Mouse (Mus musculus): ENCODE results near the gene Umad1. TPM values are rescaled to one million over a fixed set of nuclear protein-coding genes. Genes with fewer than 3 reads are reported as not detected.

The Umad1 gene
- polyA plus RNA-seq, 1 experiment from 2014 or later = 62.2 TPM

DNA sequence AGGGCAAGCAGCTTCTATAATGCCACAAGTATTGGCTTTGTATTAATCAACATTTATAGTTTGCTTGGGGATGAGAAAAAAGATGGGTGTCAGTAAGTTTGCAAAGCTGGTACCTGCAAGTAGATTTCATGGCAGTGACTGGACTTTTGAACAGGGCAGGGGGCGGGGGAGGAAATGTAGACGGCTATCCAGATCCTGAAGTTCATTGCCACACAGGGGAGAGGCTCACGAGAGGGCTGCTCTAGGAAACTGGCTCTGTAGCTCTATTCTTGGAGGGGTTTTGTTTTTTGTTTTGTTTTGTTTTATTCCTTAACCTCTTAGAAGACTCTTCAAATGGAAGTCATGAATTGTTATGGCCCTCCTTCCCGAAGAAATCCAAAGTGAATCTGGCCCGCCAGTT lies 162.3 kb downstream of the Umad1 start:
- WGBS = 65% methylated on average over 5 of the region's 5 CpGs
- no peak for ATAC-seq (ENCODE audit: low FRiP score)

DNA sequence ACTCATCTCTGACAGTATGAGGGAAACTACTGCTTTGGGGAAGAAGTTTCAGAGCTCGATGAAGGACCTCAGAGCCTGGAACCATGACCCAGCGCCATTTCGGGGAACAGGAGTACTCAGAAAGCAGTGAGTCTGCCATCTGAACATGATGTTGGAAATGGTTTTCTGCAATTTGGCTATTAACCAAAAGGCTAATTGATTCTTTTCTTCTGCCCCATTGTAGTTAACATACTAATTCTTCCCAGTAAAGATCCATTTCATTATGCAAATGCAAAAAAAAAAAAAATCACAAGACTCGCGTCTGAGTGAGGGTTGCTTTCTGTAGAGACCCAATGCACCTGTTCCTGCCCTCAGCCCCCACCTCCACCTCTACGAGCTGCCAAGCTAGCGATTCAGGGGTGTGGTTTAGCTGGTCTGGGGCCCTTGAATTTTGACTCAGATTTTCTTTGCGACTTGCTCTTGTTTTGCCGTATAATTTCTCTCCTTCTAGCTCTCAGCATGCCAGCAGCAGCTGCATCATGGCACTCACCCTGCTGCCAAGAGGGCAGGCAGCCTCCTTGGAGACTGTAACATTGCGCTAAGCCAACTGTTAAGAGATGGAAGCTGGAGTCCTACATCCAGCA lies 163.0 kb downstream of the Umad1 start:
- H3K27ac ChIP-seq (replicated peaks) = peak overlapping the region; percentile 28; the same call in 1 of the 2 replicates
- H3K27me3 ChIP-seq (replicated peaks) = no peaks in the 10 kb centered on the region
- H3K4me3 ChIP-seq (replicated peaks) = no peak overlapping the region
- WGBS = 41% methylated on average over 10 of the region's 10 CpGs
- 0 out of 2 replicates have a peak overlapping the region, but pooled peaks have one; percentile 9 for H3K4me2 ChIP-seq
- peaks cover 24% of the 10 kb centered on the region for H3K4me1 ChIP-seq
- ATAC-seq (ENCODE audit: low FRiP score) = peak; percentile 73; the same call in 1 of the 2 replicates
- H3K36me3 ChIP-seq = no peaks in the 10 kb centered on the region
- H3K9ac ChIP-seq (replicated peaks) = no peak overlapping the region
- no peaks in the 10 kb centered on the region for H3K9me3 ChIP-seq (replicated peaks)

More for the DNA sequence above, 162.3 kb downstream of the Umad1 start:
- no peaks in the 10 kb centered on the region for H3K27me3 ChIP-seq (replicated peaks)
- peaks cover 24% of the 10 kb centered on the region for H3K4me1 ChIP-seq
- no peaks in the 10 kb centered on the region for H3K9me3 ChIP-seq (replicated peaks)
- H3K27ac ChIP-seq (replicated peaks) = no peak overlapping the region; the same call in 1 of the 2 replicates
- H3K4me3 ChIP-seq (replicated peaks) = no peak overlapping the region
- H3K36me3 ChIP-seq = no peaks in the 10 kb centered on the region
- H3K4me2 ChIP-seq = no peak overlapping the region
- no peak overlapping the region for H3K9ac ChIP-seq (replicated peaks)

DNA sequence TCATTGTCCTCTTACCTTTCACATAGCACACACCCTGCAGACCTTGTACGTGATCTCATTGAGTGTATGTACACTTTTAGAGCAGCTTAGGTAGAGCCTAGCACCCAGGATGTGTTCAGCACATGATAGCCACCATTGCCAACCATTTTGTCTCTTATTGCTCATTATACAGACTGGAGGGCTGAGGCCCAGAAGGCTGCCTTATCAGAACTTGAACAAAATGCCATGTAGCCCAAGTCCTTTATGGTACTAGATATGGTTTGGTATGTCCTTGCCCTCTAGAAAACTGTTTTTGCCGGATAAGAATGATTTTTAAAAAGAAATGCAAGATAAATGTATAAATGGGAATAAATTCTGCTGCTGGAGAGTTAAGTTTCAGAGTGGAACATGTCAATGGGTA lies 164.1 kb downstream of the Umad1 start:
- Histone ChIP-seq H3K4me2 (no peak overlapping the region), H3K36me3 (no peaks in the 10 kb centered on the region), H3K27ac (replicated peaks) (no peak overlapping the region), H3K4me3 (replicated peaks) (no peak overlapping the region), H3K27me3 (replicated peaks) (no peaks in the 10 kb centered on the region), H3K4me1 (peaks cover 24% of the 10 kb centered on the region), H3K9ac (replicated peaks) (no peak overlapping the region), H3K9me3 (replicated peaks) (no peaks in the 10 kb centered on the region)
- no peak for ATAC-seq (ENCODE audit: low FRiP score)
- 90% methylated on average over 2 of the region's 2 CpGs for WGBS

DNA sequence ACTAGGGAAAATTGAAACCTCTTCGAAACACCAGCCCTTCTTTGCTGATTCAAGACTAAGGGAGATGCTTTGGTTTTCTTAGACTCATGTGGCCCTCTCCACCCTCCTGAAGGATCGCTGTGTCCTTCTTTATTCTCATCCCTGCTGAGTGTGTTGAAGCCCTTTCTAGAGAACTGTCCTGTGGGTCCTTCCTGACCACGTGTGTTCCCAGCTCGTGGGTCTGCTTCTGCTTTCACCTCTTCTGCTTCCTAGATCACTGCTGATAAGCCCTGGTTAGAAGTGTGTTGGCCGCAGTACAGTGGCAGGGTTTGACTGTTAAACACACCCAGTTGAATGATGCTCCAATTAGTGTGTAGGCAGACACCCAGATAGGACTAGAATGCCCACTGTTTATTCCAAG lies 168.6 kb downstream of the Umad1 start:
- no peak overlapping the region for H3K4me3 ChIP-seq (replicated peaks)
- ATAC-seq (ENCODE audit: low FRiP score) = no peak
- H3K9ac ChIP-seq (replicated peaks) = no peak overlapping the region
- no peaks in the 10 kb centered on the region for H3K27me3 ChIP-seq (replicated peaks)
- H3K4me2 ChIP-seq = no peak overlapping the region
- H3K4me1 ChIP-seq = 0 out of 2 replicates have a peak, but pooled peaks cover 4% of the 10 kb centered on the region
- H3K36me3 ChIP-seq = no peaks in the 10 kb centered on the region
- H3K9me3 ChIP-seq (replicated peaks) = no peaks in the 10 kb centered on the region
- H3K27ac ChIP-seq (replicated peaks) = no peak overlapping the region
- 84% methylated on average over 5 of the region's 5 CpGs for WGBS

- no peak overlapping the region for H3K9ac ChIP-seq (replicated peaks)
- no peak overlapping the region for H3K4me2 ChIP-seq
- no peaks in the 10 kb centered on the region for H3K9me3 ChIP-seq (replicated peaks)
- no peaks in the 10 kb centered on the region for H3K4me1 ChIP-seq
- ATAC-seq (ENCODE audit: low FRiP score) = no peak
- H3K36me3 ChIP-seq = no peaks in the 10 kb centered on the region
- H3K4me3 ChIP-seq (replicated peaks) = no peak overlapping the region
- H3K27ac ChIP-seq (replicated peaks) = no peak overlapping the region
- no peaks in the 10 kb centered on the region for H3K27me3 ChIP-seq (replicated peaks)
- 93% methylated on average over 9 of the region's 9 CpGs for WGBS
These were observed 171.6 kb downstream of the Umad1 start for GRCm38 (mm10) chr6:8430610-8431234.

DNA sequence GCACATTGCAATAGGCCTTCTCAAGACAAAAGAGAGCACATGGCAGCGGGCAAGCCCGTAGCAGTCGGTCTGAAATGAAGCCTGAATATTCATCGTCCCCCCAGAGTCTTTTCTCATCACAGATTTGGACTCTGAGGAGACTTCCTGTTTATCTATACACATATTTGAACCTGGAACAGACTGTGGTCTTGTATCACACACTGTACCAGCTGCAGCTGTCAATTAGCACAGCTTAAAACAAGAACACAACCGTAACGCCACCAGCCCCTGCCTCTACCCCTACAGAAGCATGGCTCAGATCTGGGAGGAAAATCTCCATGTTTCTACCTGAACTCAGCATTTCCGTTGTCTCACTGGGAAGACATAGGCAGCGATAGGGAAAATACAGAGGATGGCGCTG lies 174.1 kb downstream of the Umad1 start:
- 78% methylated on average over 9 of the region's 9 CpGs for WGBS
- Histone ChIP-seq H3K36me3 (no peaks in the 10 kb centered on the region), H3K9me3 (replicated peaks) (no peaks in the 10 kb centered on the region), H3K9ac (replicated peaks) (no peak overlapping the region), H3K27me3 (replicated peaks) (no peaks in the 10 kb centered on the region), H3K4me2 (no peak overlapping the region), H3K4me1 (no peaks in the 10 kb centered on the region), H3K27ac (replicated peaks) (no peak overlapping the region), H3K4me3 (replicated peaks) (no peak overlapping the region)
- no peak for ATAC-seq (ENCODE audit: low FRiP score)

- Histone ChIP-seq H3K9ac (replicated peaks) (no peak overlapping the region), H3K4me3 (replicated peaks) (no peak overlapping the region), H3K27me3 (replicated peaks) (no peaks in the 10 kb centered on the region), H3K36me3 (no peaks in the 10 kb centered on the region), H3K27ac (replicated peaks) (no peak overlapping the region), H3K9me3 (replicated peaks) (no peaks in the 10 kb centered on the region), H3K4me1 (no peaks in the 10 kb centered on the region), H3K4me2 (no peak overlapping the region)
- 95% methylated on average over 3 of the region's 3 CpGs for WGBS
- no peak for ATAC-seq (ENCODE audit: low FRiP score)
These were observed 178.8 kb downstream of the Umad1 start for GRCm38 (mm10) chr6:8437937-8438336.

DNA sequence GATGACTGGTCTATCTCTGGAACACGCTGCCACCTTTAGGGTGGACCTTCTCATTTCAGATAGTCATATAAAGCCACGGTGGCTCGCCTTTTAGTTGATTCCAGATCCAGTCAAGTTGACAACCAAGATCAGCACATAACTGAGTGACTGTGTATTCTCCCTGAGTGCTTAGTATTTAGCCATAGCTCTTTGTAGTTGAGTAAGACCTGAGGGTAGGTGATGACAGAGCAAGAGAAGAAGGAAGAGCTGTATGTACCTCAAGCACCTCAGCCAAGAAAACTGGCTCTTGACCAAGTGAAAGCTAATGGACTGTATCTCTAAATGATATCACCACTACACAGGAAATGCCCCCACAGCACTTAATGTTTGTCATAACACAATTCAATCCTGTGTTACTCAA lies 182.7 kb downstream of the Umad1 start:
- no peaks in the 10 kb centered on the region for H3K36me3 ChIP-seq
- no peaks in the 10 kb centered on the region for H3K9me3 ChIP-seq (replicated peaks)
- H3K27ac ChIP-seq (replicated peaks) = no peak overlapping the region
- no peak overlapping the region for H3K9ac ChIP-seq (replicated peaks)
- peaks cover 8% of the 10 kb centered on the region; the same call in 1 of the 2 replicates for H3K4me1 ChIP-seq
- 92% methylated on average over 3 of the region's 3 CpGs for WGBS
- H3K27me3 ChIP-seq (replicated peaks) = no peaks in the 10 kb centered on the region
- H3K4me2 ChIP-seq = no peak overlapping the region
- ATAC-seq (ENCODE audit: low FRiP score) = no peak
- H3K4me3 ChIP-seq (replicated peaks) = no peak overlapping the region

GRCm38 (mm10) chr6:8446786-8447185 lies 187.7 kb downstream of the Umad1 start:
- H3K4me2 ChIP-seq = no peak overlapping the region
- peak; percentile 58; the same call in 1 of the 2 replicates for ATAC-seq (ENCODE audit: low FRiP score)
- 0 out of 2 replicates have a peak overlapping the region, but pooled peaks have one; percentile 48 for H3K27ac ChIP-seq (replicated peaks)
- H3K27me3 ChIP-seq (replicated peaks) = no peaks in the 10 kb centered on the region
- 29% methylated on average over 5 of the region's 5 CpGs for WGBS
- no peaks in the 10 kb centered on the region for H3K36me3 ChIP-seq
- peaks cover 10% of the 10 kb centered on the region; the same call in 1 of the 2 replicates for H3K4me1 ChIP-seq
- H3K9me3 ChIP-seq (replicated peaks) = no peaks in the 10 kb centered on the region
- no peak overlapping the region for H3K9ac ChIP-seq (replicated peaks)
- no peak overlapping the region for H3K4me3 ChIP-seq (replicated peaks)

GRCm38 (mm10) chr6:8455599-8455998 lies 196.5 kb downstream of the Umad1 start:
- Histone ChIP-seq H3K9ac (replicated peaks) (no peak overlapping the region), H3K27ac (replicated peaks) (no peak overlapping the region), H3K9me3 (replicated peaks) (no peaks in the 10 kb centered on the region), H3K4me2 (no peak overlapping the region), H3K4me3 (replicated peaks) (no peak overlapping the region), H3K36me3 (no peaks in the 10 kb centered on the region), H3K27me3 (replicated peaks) (no peaks in the 10 kb centered on the region), H3K4me1 (no peaks in the 10 kb centered on the region)
- WGBS = 73% methylated on average over 5 of the region's 5 CpGs
- ATAC-seq (ENCODE audit: low FRiP score) = no peak

DNA sequence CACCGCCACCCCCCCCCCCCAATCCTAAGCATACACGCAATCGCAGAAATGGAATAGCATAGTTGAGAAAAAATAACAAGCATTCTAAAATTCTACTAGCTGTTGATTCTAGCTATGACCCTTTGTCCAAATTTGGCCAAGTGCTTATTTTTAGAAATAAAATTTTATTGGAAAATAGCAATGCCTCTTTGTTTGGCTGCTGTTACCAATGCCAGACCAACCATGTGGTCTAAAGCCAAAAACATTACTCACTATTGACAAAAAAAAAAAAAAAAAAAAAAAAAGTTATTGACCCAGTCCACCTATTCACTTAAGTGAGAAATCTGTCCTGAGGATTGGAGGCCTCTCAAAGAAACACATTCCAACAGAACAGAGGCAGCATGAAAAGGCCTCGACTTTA lies 199.5 kb downstream of the Umad1 start:
- H3K4me3 ChIP-seq (replicated peaks) = no peak overlapping the region
- H3K4me2 ChIP-seq = no peak overlapping the region
- whole genome bisulfite sequencing = 88% methylated on average over 4 of the region's 4 CpGs
- no peaks in the 10 kb centered on the region for H3K4me1 ChIP-seq
- no peak overlapping the region for H3K9ac ChIP-seq (replicated peaks)
- no peak overlapping the region for H3K27ac ChIP-seq (replicated peaks)
- H3K9me3 ChIP-seq (replicated peaks) = no peaks in the 10 kb centered on the region
- no peaks in the 10 kb centered on the region for H3K36me3 ChIP-seq
- H3K27me3 ChIP-seq (replicated peaks) = no peaks in the 10 kb centered on the region
- no peak for ATAC-seq (ENCODE audit: low FRiP score)

- 94% methylated on average over 2 of the region's 2 CpGs for WGBS
These were observed 203.4 kb downstream of the Umad1 start for GRCm38 (mm10) chr6:8462447-8462846.

More at GRCm38 (mm10) chr6:8462447-8462846, 203.4 kb downstream of the Umad1 start:
- Histone ChIP-seq H3K27me3 (replicated peaks) (no peaks in the 10 kb centered on the region), H3K27ac (replicated peaks) (no peak overlapping the region), H3K4me3 (replicated peaks) (no peak overlapping the region), H3K9me3 (replicated peaks) (no peaks in the 10 kb centered on the region), H3K9ac (replicated peaks) (no peak overlapping the region), H3K4me2 (no peak overlapping the region), H3K4me1 (no peaks in the 10 kb centered on the region), H3K36me3 (no peaks in the 10 kb centered on the region)
- no peak for ATAC-seq (ENCODE audit: low FRiP score)

Measured in neural tube, embryonic 15.5 days (tissue).